Mouse (Mus musculus): ENCODE results near the gene Creb3l2.

Creb3l2 gene

GRCm38 (mm10) chr6:37441251-37442011 is 515 bp downstream of the Creb3l2 start:
- DNase-seq, result peak; percentile 71

GRCm38 (mm10) chr6:37440491-37441250 is 1.3 kb downstream of the Creb3l2 start:
- peak; percentile 49 for DNase-seq

DNA sequence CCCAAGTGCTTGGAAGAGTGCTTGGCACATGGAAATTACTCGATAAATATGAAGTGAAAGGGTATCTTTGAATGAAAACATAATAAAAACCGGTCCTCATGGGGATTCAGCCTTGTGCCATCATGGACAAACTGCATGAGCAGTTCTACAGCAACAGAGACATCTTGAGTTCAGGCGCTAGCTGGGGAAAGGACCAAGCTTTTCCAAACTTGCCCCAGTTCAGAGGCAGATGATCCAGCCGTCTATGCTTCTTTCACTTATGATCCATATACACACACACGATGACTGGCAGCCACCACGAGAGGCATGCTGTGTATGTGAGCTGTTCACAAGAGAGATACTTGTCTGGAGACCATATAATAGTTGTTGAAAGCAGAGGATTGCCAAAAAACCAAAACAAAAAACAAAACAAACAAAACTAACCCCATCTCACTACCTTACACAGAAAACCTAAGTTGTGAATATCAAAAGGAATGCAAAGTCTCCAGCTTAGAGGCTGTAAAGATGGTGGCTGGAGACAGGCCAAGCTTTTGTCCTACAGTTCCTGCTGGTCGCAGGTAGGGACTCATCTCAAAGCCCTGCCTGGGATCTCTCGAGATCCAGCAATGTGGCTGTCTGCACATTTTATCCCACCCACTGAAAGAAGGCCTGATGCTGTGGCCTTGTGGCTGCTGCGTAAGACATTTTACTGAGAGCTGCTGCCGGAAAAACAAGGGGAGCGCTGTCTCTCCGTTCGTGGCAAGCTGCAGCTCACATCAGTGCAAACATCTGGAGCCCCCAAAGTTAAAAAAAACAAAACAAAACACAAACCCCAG is 2.1 kb downstream of the Creb3l2 start:
- no peak for DNase-seq

DNA sequence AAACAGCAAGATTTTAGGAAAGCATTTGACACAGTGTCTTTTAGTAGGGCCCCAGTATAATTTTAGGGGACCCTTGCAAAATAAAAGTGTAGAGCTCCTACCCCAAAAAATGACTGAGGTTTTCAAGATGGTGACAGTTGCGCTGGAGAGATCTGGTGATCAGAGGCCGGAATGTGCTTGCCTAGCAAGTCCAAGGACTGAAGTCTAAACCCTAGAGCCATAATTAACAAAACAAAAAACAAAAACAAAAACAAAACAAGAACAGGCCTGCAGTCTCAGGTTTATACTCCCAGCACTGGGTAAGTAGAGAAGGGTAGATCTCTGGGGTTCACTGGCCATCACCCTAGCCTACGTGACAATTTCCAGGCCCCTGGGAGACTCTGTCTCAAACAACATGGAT is 3.4 kb downstream of the Creb3l2 start:
- no peak for DNase-seq

DNA sequence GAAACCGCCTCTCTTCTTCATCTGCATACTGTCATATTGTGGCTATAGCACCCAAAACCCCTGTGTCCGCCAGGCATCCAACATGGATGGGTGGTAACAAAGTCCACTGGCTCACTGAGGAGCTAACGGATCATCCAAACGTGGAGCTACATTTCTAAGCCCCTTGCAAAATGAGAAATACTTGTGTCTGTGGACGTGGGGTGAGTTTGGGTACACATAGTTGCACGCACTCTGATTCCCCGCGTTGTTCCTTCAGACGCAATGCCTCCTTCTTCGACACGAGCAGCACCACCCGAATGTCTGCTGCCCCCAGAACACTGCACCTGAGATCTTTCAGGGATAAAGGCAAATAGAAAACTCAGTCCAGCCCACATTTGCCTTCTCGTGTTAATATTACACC is 4.9 kb downstream of the Creb3l2 start:
- DNase-seq, result no peak

GRCm38 (mm10) chr6:37435391-37435790 is 6.6 kb downstream of the Creb3l2 start:
- DNase-seq, result no peak

DNA sequence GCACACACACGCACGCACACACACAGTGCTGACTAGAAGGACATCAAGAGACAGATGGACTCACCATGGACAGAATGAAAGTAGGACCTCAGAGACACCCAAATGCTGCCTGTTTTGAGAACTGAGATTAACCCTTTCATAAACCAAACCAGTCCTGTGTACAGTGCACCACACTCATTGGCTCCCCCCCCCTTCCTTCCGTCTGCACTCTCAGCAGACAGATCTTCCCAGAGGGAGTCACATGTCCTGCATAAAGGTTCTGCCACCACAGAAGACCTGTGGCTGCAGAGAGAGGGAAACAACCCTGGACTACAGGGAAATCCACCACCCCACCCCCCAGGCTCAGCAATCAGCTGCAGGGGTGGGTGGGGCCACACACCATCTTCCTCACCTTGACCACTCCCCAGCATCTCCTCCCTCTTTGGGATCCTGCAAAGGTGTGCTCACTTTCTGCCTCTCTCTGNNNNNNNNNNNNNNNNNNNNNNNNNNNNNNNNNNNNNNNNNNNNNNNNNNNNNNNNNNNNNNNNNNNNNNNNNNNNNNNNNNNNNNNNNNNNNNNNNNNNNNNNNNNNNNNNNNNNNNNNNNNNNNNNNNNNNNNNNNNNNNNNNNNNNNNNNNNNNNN is 12.0 kb downstream of the Creb3l2 start:
- DNase-seq, result no peak

DNA sequence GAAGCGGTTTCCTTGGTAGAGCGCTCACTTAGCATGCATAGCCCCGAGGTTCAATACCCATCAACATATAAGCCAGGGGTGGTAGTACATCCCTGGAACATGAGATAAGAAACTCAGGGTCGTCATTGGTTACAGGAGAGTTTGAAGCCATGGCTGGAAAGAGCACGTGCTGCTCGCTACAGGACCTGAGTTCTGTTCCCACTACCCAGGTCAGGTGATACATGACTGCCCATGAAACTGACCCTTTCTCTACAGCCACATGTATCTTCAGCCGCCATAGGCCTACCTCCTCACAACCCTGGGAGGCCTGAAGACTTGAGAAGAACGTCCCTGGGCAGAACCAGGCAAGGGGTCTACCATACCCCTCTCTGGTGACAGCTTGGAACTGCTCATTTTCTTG is 13.0 kb downstream of the Creb3l2 start:
- no peak for DNase-seq

DNA sequence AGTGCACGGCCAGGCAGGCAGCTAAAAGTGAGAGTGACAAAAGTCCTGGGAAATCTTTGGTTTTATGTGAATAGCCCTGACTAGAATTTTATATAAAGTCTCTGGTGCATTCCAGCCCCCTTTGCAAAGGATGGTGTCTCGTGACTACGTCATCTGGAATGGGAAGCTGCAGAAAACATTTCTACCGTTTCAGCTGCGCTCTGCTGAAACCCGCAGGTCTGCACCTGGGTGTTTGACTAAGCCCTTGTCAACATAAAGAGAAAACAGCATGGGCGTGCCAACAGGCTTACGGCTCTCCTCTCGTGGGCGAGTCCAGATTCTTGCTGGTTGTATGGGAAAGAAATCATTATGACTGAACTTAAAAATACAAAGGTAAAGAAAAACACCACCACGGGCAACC is 13.9 kb downstream of the Creb3l2 start:
- no peak for DNase-seq

- DNase-seq, result no peak
Observed at GRCm38 (mm10) chr6:37426615-37427014, 15.3 kb downstream of the Creb3l2 start.

DNA sequence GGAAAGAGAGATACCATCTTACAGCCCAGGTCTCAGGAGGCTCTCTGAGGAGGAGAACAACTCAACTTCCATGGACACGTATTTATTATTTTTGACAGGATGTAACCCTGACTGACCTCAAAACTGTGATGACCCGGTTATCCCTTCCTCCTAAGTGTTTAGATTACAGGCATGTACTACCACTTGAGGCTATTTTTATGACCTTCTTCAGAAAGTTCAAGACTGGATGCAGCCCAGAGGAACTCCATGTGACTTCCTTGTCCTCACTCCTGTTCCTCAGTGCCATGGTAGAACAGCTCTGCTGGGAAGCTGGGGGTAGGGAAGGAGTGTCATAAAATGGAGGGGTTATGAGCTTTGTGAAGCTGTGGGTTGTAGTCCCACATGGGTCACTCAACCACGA is 16.1 kb downstream of the Creb3l2 start:
- DNase-seq, result no peak

GRCm38 (mm10) chr6:37425075-37425474 is 16.9 kb downstream of the Creb3l2 start:
- DNase-seq, result no peak

DNA sequence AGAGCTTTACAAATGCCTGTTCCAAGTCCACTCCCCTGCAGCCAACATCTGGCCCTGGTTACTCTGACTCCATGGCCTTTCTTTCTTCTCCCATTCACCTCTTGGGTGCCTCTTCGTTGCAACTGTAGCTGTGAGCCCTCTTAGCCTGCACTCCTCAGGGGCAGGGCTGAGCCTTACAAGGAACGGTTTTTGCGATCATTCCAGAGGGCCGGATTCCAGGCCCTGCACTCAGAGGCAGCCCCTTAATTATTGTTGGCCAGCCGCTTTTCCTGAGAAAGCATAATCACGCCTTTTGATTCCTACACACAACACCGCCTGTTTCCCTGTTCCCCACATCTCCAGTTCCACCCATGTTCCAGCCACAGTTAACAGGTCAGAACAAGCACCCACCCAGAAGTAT is 17.6 kb downstream of the Creb3l2 start:
- no peak for DNase-seq

- no peak for DNase-seq
Observed at GRCm38 (mm10) chr6:37423386-37423785, 18.6 kb downstream of the Creb3l2 start.

- no peak for DNase-seq
Observed at GRCm38 (mm10) chr6:37421124-37421523, 20.8 kb downstream of the Creb3l2 start.

DNA sequence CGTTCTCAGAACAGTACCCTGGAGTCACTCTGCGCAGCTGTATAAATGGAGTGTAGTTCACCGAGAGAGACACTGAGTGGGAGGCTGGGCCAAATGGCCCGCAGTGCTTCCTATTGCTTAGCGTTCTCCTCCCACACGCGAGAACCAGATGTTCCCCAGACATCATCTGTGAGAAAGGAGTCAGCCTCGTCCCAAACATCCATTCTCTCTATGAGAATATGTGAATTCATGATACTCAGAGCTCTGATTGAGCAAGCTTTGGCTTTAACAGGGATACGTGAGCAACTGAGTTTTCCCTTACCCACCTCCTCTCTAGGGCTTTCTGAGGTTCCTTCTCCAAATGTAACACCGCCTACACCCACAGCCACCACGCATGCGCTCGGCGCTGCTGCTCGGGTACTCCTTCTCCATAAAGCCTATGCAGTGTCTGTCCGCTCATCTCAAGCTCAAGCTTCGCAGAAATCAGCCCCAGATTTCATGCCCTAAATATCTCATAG is 22.5 kb downstream of the Creb3l2 start:
- DNase-seq, result no peak

- no peak for DNase-seq
Observed at GRCm38 (mm10) chr6:37418931-37419330, 23.0 kb downstream of the Creb3l2 start.

DNA sequence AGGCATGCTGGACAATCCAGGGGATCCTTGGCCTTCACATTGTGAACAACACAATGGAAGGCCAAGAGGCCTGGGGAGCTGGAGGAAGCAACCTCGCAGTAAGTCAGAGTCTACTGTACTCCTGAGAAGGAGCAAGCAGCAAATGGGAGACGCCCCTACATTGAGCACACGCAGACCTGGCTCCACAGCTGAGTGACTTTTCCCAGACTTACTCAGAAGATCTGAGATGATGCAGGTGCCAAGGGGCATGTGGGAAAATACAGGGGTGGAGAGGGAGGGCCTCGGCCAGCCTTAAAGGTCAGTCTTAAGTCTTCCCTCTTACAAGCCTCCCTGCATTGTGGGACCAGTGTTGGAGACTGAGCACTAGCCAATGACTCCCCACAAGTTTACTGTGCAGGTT is 25.2 kb downstream of the Creb3l2 start:
- no peak for DNase-seq

DNA sequence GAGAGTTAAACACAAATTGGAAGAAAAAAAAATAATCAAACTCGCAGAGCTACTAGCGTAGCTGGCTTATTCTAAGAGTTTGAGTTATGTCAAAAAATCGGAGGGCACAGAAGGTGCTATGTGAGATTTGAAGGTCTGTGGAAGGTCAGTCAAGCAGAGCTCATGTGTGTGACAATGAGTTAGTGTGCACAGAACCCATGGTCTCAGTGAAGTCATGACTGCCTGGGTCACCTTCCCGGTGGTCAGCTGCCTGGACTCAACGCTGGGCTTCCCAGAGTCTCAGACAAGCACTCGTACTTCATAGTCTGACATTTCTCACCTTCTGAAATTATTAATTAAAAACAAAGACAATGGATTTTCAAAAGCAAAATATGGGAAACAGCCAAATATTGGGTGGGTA is 26.4 kb downstream of the Creb3l2 start:
- no peak for DNase-seq

- no peak for DNase-seq
Observed at GRCm38 (mm10) chr6:37415034-37415433, 26.9 kb downstream of the Creb3l2 start.

DNA sequence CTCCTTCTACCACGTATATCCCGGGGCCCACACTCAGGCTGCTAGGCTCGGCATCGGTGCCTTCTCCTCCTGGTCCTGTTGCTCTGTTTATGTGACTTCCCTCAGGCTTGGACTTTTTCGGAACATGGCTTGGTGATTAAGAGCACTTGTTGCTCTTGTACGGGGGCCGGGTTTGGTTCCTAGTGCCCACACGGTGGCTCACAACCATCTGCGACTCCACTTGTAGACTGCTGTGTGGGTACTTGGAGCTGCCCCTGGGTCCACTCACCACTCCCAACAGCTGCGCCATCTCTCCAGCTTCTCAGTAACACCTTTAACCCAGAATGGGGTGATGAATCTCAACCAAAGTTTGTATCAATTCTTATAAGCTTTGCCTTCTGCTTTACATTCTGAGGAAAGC is 27.4 kb downstream of the Creb3l2 start:
- no peak for DNase-seq

GRCm38 (mm10) chr6:37411696-37412095 is 30.2 kb downstream of the Creb3l2 start:
- DNase-seq, result no peak

GRCm38 (mm10) chr6:37409829-37410228 is 32.1 kb downstream of the Creb3l2 start:
- no peak for DNase-seq

Measured in thymus, postnatal 4 days (tissue).